Mouse (Mus musculus) layer of hippocampus, postnatal 25 days (tissue): ENCODE results near the gene Gm364. TPM values are rescaled to one million over a fixed set of nuclear protein-coding genes. Genes with fewer than 3 reads are reported as not detected.

ENCODE experiments used
- DNase-seq, 2 experiments: peaks; one replicate each; pipeline ENCODE4 v3.0.0; 2022; ENCODE audit warnings: mixed read lengths in 2 of 2, low spot score in 1 of 2; ENCODE audit errors: extremely low spot score in 1 of 2
- total RNA-seq, 2 experiments: library from RNA; stranded (reverse); gene quantifications; 2 replicates each; pipeline ENCODE4 v1.2.3; 2021

Gene Gm364
- total RNA-seq: not detected

DNA sequence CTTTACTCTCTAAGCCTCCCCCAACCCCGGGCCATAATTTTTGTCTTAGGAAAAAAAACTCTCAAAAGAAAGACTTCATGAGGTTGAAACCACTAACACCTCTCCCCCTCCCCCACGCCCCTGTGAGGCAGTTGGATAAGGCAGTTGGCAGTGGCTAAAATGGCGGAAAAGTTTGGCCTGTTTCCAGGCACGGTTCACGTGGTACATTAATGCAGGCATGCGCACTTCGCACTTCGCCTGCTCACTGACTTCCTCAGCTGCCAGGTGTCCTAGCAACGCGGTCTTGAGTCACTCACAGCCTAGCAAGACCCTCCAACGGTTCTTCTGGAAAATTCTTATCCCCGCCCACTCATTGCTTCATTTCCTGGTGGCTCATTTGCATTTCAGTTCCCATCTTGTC, at the start of gene Gm364:
Gene Gm364, plus strand, starts transcription at position 386 of the 400 bp plus-strand sequence.
- DNase-seq: no peak

DNA sequence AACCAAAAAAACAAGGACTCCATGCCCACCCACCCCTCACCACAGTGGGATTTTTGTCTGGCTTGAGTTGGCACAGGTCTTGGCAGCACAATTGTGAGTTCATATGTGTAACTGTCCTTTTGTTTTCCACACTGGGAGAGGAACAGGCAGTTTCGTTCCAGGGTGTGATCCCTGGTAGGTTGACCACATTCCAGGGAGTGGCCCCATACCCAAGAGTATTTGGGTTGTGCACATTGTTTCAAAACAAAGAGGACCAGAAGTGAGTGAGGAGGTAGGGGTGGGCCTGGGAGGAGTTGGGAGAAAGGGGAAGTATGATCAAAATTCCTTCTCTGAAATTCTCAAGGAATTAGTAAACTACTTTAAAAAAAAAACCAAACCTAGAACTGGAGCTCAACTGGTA, 49.6 kb upstream of the Gm364 start:
- DNase-seq: no peak

DNA sequence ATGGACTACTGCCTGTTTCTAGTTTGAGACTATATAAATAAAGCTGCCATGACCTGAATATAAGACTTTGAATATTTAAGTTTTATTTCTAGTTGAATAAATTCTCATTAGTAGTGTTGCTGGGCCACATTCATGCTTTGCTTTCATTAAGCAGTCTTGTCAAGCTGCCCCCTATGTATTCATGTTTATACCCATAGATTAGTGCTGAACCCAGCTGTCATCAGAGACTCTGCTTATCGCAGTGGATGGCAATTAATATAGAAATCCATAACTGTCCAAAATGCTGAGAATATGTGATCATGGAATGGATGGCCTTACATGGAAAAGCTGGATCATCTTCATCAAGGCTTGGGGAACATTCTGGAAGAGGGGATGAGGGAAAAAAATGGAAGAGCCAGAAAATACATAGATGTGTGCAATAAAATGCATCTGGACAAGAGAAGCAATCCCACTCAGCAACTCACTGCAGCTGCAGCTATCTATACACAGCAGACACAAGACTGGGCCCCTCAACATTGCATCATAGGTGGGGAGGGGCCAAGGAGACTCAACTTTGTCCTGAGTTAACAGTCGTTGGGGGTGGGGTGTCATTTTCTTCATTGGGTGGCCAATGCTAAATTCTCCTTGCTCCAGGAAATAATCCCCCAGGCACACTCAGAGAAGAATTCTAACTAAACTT, 43.9 kb upstream of the Gm364 start:
- DNase-seq: no peak

DNA sequence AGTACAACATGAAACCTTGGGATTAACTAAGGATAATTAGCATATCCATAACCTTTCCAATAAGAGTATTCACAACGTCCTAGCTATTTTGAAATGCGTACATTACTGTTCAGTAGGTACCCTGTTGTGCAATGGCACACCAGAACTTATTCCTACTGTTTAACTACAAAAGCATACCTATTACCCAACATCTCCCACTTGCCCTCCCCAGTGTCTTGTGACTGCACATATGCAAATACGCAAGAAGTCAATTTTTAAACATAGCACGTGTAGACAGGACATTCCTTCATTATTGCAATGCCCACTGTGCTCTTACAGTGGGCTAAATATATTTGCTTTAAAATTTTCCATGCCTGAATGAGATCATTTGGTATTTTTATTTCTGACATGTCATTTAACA, 36.0 kb upstream of the Gm364 start:
- no peak for DNase-seq

DNA sequence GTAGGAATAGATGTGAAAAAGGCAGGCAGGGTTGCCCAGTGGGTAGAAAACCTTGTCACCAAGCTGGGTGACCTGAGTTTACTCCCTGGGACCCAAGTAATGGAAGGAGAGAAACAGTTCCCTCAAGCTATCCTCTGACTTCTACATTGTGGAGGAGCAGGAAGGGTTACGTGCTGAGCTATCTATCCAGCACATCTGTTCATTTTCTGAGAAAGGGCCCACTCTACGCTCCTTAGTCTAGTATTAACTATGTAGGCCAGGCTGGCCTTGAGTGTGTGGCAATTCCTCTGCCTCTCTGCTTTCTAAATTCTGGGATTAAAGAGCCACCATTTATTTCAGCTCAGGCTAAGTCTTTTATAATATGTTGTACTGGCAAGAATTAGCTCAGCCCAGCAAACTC, 35.4 kb upstream of the Gm364 start:
- DNase-seq: no peak

DNA sequence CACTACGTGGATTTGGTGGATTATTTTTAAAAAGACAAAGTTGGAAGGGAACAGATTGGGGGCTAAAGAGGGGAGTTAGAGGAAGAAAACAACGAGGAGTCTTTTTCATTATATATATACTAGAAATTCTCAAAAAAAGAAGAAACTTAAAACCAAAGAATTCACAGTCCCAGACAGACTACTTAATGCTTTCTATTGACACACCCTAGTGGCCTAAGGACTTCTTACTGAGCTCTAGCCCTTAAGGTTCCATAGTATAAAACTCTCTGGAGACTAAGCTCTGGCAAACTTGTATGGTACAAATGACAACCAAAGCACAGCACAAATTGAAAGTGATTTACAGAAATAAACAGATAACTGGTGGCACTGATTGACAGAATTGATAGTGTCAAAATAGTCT, 34.9 kb upstream of the Gm364 start:
- DNase-seq: no peak

DNA sequence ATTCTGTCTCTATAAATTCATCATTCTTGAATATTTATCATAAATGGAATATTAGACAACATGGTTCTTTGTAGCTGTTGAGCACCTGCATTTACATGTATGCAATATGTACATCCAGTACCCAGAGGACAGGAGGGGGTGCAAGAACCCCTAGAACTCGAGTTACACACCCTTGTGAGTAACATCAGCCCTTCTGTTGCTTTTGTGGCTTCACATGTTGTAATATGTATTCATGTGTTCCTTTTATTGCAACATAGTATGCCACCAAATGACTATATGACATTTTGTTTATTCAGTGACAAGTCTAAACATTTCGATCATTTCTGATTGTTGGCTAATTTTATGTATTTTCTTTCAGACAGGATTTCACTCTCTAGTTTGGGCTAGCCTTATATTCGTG, 31.9 kb upstream of the Gm364 start:
- no peak for DNase-seq

DNA sequence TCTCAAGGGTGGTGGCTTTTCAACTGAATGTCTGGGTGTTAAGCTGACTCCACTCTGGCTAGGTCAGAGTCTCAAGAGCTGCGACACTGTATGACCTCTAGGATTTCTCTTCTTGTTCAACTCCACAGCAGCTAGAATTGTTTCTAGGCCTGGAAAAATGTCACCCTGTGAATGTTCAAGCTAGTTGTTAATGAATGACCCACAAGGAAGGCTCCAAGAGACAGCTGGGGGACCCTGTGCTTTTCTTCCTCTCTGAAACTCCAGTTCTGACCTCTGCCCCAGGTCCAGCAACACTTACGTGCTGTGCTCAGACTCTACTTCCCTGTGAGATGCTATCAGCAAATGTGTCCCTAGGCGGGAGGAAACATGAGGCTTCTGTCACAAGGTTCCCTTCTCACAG, 30.4 kb upstream of the Gm364 start:
- DNase-seq: no peak

DNA sequence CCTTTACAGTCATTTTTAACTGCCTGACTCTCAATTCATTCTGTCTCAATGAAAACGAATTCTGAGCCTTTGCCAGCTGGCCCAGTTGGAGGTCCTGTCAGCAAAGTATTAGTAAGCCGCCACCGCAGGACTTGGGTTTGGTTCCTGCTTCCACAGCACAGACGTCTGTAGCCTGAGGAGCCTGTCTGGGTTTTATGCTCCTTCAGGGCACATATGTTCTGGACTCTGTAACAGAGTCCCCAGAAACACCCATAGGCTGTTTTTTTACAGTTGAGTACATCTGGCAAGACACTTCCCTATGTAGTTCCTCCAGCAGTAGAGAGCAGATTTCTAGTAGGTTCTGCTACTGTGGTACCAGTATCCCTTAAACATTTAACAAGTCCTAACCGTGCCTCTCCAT, 28.0 kb upstream of the Gm364 start:
- no peak for DNase-seq

DNA sequence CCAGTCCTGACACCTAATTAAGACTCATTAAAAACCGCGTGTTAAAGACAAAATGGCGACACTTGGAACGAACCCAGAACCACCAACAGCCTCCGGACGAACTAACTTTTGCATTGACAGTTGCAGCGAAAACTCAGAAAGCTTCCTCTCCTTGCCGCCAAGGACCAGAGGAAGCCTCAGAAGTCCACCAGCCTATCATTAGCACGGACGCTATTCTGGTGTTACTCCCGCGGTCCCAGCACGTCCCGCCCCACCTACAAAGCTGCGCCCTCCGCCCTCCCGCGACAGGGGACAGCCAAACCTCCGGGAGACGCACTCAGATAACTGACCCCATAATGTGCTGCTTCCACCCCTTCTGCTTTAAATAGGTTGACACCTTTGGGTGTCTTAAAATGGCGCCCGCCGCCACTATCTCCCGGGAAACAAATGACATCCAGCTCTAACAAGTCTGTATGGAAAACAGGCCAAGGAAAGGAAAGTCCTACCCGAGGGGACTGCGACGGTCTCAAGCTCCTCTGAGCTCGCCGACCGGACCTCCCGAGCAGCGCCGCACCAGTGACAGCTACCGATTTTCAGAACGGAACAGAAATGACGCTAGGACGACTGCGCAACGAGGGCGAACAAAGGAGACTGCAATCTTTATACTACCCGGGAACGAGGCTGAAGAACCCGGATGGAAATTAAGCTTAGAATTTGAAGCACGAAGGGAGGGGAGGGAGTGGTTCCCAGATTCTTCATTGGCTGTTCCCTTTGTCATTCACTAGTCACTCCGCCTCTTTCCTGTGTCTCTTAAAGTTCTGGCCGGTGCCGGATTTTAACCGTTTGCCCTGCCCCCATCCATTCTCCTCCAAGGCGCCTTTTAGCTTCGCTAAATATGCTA, 16.3 kb upstream of the Gm364 start, which contains the start of gene Rbmx:
Gene Rbmx, minus strand, starts transcription at position 670 of the 880 bp plus-strand sequence.
- DNase-seq: peak; percentile 68 to 70

DNA sequence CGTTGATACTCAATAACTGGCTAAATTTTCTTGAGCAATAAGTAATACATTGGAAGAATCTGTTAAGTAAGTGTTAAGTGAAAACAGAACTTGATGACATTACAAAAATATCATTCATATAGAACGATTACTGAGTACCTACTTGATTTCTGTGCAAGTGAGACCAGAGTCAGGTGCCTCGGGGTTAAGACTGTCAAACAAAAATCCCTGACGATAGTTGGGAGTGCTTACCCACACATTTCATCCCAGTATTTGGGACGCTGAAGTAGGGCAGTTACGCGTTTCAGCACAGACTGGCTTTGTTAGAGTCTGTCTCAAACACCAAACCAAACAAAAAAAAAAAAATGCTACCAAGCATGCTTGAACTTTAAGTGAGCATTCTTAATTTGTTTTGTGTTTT, 15.5 kb upstream of the Gm364 start:
- no peak for DNase-seq

DNA sequence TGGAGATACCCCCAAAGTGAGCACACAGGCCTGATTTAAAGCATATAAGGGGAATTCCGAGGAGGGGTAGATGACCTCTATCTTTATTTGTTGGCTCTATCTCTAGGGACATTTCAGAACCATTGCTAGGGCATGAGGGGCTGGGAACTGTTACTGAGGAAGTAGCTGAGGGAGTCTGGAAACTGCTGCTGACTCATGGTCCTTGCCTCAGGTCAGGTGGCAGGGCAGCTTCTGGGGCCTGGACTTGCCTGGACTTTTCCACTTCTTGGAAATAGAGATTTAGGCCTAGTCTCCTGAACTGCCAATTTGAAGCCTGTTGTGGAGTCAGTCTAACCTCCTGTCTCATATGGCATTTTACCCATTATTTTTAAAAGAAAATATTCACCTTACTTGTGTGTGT, 7.6 kb upstream of the Gm364 start:
- DNase-seq: no peak

DNA sequence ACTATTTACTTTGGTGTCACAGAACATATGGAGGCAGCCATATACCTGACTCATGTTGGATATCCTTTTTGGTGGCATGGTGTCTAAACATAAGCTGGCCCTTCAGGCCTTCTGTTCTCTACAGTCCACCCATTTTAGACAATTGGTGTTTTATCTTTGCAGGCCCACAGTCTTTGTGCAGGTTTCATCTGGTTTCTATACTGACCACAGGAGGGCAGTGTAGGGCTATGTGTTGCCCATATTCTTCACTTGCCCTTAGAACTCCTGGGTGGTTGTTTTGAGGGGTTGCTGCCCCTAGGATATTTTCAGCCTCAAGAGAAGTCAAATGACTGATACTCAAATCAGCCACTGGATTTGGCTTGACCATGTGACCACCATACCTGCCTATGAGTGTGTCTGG, 5.3 kb upstream of the Gm364 start:
- no peak for DNase-seq

DNA sequence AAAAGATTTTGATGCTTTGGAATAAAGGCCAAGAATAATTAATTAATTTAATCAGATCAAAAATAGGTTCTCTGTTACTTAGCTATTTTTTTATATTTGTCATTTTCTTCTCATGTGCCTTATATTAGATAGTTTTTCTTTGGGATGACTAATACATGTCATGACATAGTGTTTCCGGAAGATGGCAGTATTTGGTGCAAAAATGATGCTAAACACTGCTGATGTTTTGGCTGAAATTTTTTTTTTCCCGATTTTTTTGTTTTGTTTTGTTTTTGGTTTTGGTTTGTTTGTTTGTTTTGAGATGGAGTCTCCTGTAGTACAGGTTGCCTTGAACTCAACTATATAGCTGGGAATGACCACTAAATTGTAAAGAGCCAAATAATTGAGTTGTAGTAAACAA, 22.7 kb downstream of the Gm364 start:
- no peak for DNase-seq

DNA sequence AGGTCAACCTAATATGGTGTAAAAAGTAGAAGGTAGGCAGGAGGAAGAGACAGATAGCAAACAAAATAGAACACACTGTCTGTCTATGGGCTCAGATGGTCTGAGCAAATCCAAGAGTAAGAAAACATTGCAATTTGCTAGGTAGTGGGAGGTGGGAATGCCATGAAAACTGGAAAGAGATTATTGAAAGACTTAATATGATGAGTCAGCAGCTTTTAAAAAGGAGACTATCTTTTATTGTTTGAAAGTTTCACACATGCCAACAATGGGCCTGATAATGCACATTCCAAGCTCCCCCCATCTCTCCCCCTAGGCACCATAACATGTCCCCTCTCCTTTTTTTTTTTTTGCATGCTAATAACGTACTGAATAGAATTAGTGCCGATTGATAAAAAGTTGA, 24.9 kb downstream of the Gm364 start:
- no peak for DNase-seq

DNA sequence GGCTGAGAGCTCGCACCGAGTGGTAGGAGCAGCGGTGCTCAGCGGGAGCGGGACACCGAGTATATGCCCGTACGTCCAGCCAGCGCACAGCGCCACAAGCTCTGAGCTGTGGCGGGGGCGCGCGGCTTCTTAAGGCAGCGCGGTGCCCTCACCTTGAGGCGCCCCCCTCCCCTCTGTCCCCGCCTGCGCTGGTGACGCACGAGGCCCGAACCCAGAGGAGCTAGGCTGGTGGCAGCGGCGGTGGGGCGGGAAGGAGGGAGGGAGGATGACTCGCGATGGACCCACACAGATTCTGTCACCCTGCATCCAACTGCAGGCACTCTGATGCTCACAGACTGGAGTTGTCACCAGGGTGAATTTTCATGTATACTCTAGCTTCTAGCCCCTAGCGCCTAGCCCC, 94.7 kb downstream of the Gm364 start, which contains the start of gene Gpr101:
Gene Gpr101, minus strand, starts transcription at position 124 of the 400 bp plus-strand sequence.
- no peak for DNase-seq

DNA sequence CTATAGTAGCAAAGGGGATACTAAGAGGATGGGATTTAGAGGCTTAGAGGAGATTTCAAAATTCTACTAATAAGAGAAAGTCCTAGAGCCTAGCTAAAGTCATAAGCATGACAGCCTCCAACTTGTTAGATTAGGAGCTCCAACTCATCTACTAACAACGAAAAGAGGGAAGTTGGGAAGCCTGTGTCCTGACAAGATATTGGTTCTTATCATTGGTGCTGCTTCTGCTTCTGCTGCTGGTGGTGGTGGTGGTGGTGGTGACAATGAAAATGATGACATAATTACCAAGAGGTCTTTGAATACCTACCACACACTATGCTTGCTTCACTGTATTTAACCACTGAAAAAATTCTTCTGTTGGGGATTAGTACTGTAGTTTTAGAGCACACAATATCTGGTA, 97.3 kb downstream of the Gm364 start:
- DNase-seq: no peak

DNA sequence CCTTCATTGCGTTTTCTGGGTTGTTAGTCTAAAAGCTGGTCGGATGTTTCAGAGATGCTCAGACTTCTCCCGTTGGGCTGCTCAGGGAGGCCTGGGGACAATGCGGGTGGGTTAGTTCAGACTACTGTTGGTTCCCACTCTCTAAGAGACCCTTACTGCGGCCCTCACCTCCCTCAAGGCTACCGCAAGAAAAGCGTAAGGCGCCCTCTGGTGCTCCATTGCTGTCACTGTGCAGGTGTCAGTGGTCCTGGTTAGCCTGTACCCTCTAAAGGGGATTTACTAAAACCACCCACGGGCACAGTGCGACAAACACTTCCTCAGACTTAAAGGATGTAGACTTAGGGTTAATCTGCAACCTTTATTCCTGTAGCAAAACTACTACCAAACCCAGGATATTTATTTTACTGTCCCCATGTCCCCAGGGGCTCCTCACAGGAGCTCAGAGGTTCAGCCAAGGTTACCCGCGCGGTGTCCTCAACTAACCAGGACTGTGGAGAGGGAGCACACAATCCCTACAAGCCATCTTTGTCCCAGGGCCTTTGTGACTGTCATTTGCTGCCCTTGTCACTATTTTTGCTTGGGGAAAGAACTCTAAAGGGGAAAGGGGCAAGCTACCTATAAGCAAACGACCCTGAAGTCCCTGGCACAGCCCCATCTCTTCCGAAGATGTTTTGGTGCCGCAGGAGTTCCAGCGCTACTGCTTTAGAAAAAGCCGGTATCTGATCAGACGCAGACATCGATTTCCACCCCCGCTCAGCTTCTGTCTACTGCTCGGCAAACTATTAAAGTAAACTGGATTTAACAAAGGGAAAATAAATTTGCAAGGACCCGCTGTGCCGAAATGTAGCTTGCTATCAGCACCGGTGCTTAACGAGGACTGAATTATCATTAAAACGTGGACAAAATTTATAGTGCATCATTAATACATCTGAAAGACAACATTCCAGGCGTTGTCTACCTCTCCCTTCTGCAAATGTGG, 112.5 kb downstream of the Gm364 start:
- peak in 1 of 2 experiments; percentile 7 for DNase-seq
